Mouse (Mus musculus) MEL (cell line): ENCODE measurements around the gene Chdh. TPM values are rescaled to one million over a fixed set of nuclear protein-coding genes. Genes with fewer than 3 reads are reported as not detected.

ENCODE experiments used
- DNase-seq: peaks from one replicate; pipeline ENCODE4 v3.0.0; 2011; ENCODE audit warnings: low read depth, low spot score
- H3K27ac ChIP-seq: 2 replicates; pipeline ENCODE4 v1.5.1; 2012; ENCODE audit warnings: low read depth, mild to moderate bottlenecking, control low read depth, low read length, moderate library complexity; ENCODE audit not compliant: control insufficient read depth
- H3K27me3 ChIP-seq, 2 experiments: fragments of 150-350 bp in 1 of 2; sonication (generic) in 1 of 2; 2 replicates each; pipeline ENCODE4 v1.6.1; 2012; ENCODE audit warnings: low read length in 2 of 2, mild to moderate bottlenecking in 2 of 2, improper control_type of control experiment in 1 of 2, moderate library complexity in 1 of 2; ENCODE audit not compliant: insufficient read depth in 2 of 2, control insufficient read depth in 1 of 2
- H3K36me3 ChIP-seq, 2 experiments: 2 replicates each; pipeline ENCODE4 v1.6.1; 2012 to 2014; ENCODE audit warnings: low read length in 2 of 2, improper control_type of control experiment in 1 of 2, inconsistent platforms in 1 of 2, mild to moderate bottlenecking in 1 of 2; ENCODE audit not compliant: insufficient read depth in 2 of 2, control insufficient read depth in 1 of 2
- H3K4me1 ChIP-seq, 2 experiments: fragments of 150-350 bp in 1 of 2; sonication (generic) in 1 of 2; 2 replicates each; pipeline ENCODE4 v1.6.1; 2012; ENCODE audit warnings: low read length in 2 of 2, improper control_type of control experiment in 1 of 2, mild to moderate bottlenecking in 1 of 2; ENCODE audit not compliant: insufficient read depth in 2 of 2, control insufficient read depth in 1 of 2
- H3K4me3 ChIP-seq, 2 experiments: fragments of 150-350 bp in 1 of 2; sonication (generic) in 1 of 2; 2 replicates each; pipeline ENCODE4 v1.5.1; 2012; ENCODE audit warnings: low read depth in 2 of 2, low read length in 2 of 2, mild to moderate bottlenecking in 2 of 2, moderate library complexity in 2 of 2, control low read depth in 1 of 2, improper control_type of control experiment in 1 of 2; ENCODE audit not compliant: control insufficient read depth in 1 of 2, insufficient read depth in 1 of 2
- H3K79me2 ChIP-seq: 2 replicates; pipeline ENCODE4 v1.6.1; 2012; ENCODE audit warnings: mild to moderate bottlenecking, low read length, moderate library complexity; ENCODE audit not compliant: control insufficient read depth, poor library complexity, insufficient read depth
- H3K9ac ChIP-seq: 2 replicates; pipeline ENCODE4 v1.6.1; 2012; ENCODE audit warnings: low read depth, mild to moderate bottlenecking, control low read depth, low read length, moderate library complexity; ENCODE audit not compliant: control insufficient read depth, poor library complexity, severe bottlenecking
- H3K9me3 ChIP-seq: fragments of 150-350 bp; sonication (generic); replicated peaks from 2 replicates; pipeline ENCODE4 v1.6.1; 2012; ENCODE audit warnings: mild to moderate bottlenecking, low read length, improper control_type of control experiment, moderate library complexity; ENCODE audit not compliant: insufficient read depth
- BHLHE40 ChIP-seq: IDR thresholded peaks from 2 replicates; pipeline ENCODE4 v1.6.1; 2012; ENCODE audit warnings: low read depth, mild to moderate bottlenecking, inconsistent platforms, low read length, improper control_type of control experiment, borderline replicate concordance
- CHD1 ChIP-seq: IDR thresholded peaks from 2 replicates; pipeline ENCODE4 v1.6.1; 2012; ENCODE audit warnings: low read depth, mild to moderate bottlenecking, inconsistent platforms, low read length, improper control_type of control experiment
- CHD2 ChIP-seq: IDR thresholded peaks from 2 replicates; pipeline ENCODE4 v1.6.1; 2011; ENCODE audit warnings: low read length, improper control_type of control experiment
- CTCF ChIP-seq, 3 experiments: IDR thresholded peaks in 2 of 3; conservative IDR thresholded peaks in 1 of 3; 2 replicates each; pipeline ENCODE4 v1.5.1; 2011 to 2012; ENCODE audit warnings: low read length in 3 of 3, low read depth in 2 of 3, mild to moderate bottlenecking in 2 of 3, improper control_type of control experiment in 1 of 3, inconsistent platforms in 1 of 3, mixed read lengths in 1 of 3, moderate library complexity in 1 of 3; ENCODE audit not compliant: control insufficient read depth in 1 of 3, insufficient read depth in 1 of 3, poor library complexity in 1 of 3, severe bottlenecking in 1 of 3
- E2F4 ChIP-seq: IDR thresholded peaks from 2 replicates; pipeline ENCODE4 v1.6.1; 2011; ENCODE audit warnings: low read depth, low read length, improper control_type of control experiment, borderline replicate concordance
- ELF1 ChIP-seq: IDR thresholded peaks from 2 replicates; pipeline ENCODE4 v1.6.1; 2014; ENCODE audit warnings: low read depth, mild to moderate bottlenecking, inconsistent platforms, low read length, improper control_type of control experiment, moderate library complexity
- EP300 ChIP-seq, 2 experiments: IDR thresholded peaks; 2 replicates each; pipeline ENCODE4 v1.6.1; 2011; ENCODE audit warnings: improper control_type of control experiment in 2 of 2, low read length in 2 of 2, low read depth in 1 of 2, mild to moderate bottlenecking in 1 of 2
- ETS1 ChIP-seq: IDR thresholded peaks from 2 replicates; pipeline ENCODE4 v1.6.1; 2012; ENCODE audit warnings: low read depth, mild to moderate bottlenecking, inconsistent platforms, low read length, improper control_type of control experiment, moderate library complexity
- GABPA ChIP-seq: IDR thresholded peaks from 2 replicates; pipeline ENCODE4 v1.6.1; 2012; ENCODE audit warnings: low read depth, mild to moderate bottlenecking, inconsistent platforms, low read length, improper control_type of control experiment, moderate library complexity
- GATA1 ChIP-seq: IDR thresholded peaks from 2 replicates; pipeline ENCODE4 v1.6.1; 2011; ENCODE audit warnings: low read depth, low read length, improper control_type of control experiment
- HCFC1 ChIP-seq: IDR thresholded peaks from 2 replicates; pipeline ENCODE4 v1.6.1; 2012; ENCODE audit warnings: low read depth, mild to moderate bottlenecking, inconsistent platforms, low read length, improper control_type of control experiment, moderate library complexity
- JUND ChIP-seq: IDR thresholded peaks from 2 replicates; pipeline ENCODE4 v1.6.1; 2011; ENCODE audit warnings: low read depth, mild to moderate bottlenecking, improper control_type of control experiment, low read length
- KAT2A ChIP-seq: conservative IDR thresholded peaks from 2 replicates; pipeline ENCODE4 v1.6.1; 2012; ENCODE audit warnings: low read depth, low read length, improper control_type of control experiment, inconsistent platforms
- MAFK ChIP-seq: IDR thresholded peaks from 2 replicates; pipeline ENCODE4 v1.6.1; 2011; ENCODE audit warnings: low read depth, mild to moderate bottlenecking, low read length, improper control_type of control experiment, borderline replicate concordance
- MAX ChIP-seq: IDR thresholded peaks from 2 replicates; pipeline ENCODE4 v1.6.1; 2011; ENCODE audit warnings: low read length, improper control_type of control experiment
- MXI1 ChIP-seq: IDR thresholded peaks from 2 replicates; pipeline ENCODE4 v1.6.1; 2011; ENCODE audit warnings: mild to moderate bottlenecking, low read depth, low read length, improper control_type of control experiment
- MYB ChIP-seq: IDR thresholded peaks from 2 replicates; pipeline ENCODE4 v1.6.1; 2011; ENCODE audit warnings: mild to moderate bottlenecking, low read depth, low read length, improper control_type of control experiment
- MYC ChIP-seq: IDR thresholded peaks from 2 replicates; pipeline ENCODE4 v1.6.1; 2011; ENCODE audit warnings: low read depth, mild to moderate bottlenecking, low read length, improper control_type of control experiment, moderate library complexity
- NELFE ChIP-seq: IDR thresholded peaks from 2 replicates; pipeline ENCODE4 v1.6.1; 2011; ENCODE audit warnings: low read depth, low read length, improper control_type of control experiment
- NRF1 ChIP-seq: IDR thresholded peaks from 2 replicates; pipeline ENCODE4 v1.6.1; 2014; ENCODE audit warnings: low read depth, mild to moderate bottlenecking, inconsistent platforms, low read length, improper control_type of control experiment, moderate library complexity; ENCODE audit not compliant: poor library complexity, insufficient read depth, severe bottlenecking
- POLR2A ChIP-seq, 2 experiments: IDR thresholded peaks; 2 replicates each; pipeline ENCODE4 v1.6.1; 2011 to 2012; ENCODE audit warnings: low read length in 2 of 2, mild to moderate bottlenecking in 2 of 2, control low read depth in 1 of 2, improper control_type of control experiment in 1 of 2, low read depth in 1 of 2, moderate library complexity in 1 of 2; ENCODE audit not compliant: control insufficient read depth in 1 of 2, insufficient read depth in 1 of 2, poor library complexity in 1 of 2
- POLR2AphosphoS2 ChIP-seq: IDR thresholded peaks from 2 replicates; pipeline ENCODE4 v1.6.1; 2011; ENCODE audit warnings: low read length, improper control_type of control experiment
- RAD21 ChIP-seq: IDR thresholded peaks from 2 replicates; pipeline ENCODE4 v1.6.1; 2011; ENCODE audit warnings: mild to moderate bottlenecking, low read depth, low read length, improper control_type of control experiment
- RCOR1 ChIP-seq: IDR thresholded peaks from 2 replicates; pipeline ENCODE4 v1.6.1; 2012; ENCODE audit warnings: low read depth, mild to moderate bottlenecking, inconsistent platforms, low read length, improper control_type of control experiment
- SIN3A ChIP-seq: IDR thresholded peaks from 2 replicates; pipeline ENCODE4 v1.6.1; 2012; ENCODE audit warnings: low read length, improper control_type of control experiment, inconsistent platforms
- SMC3 ChIP-seq: IDR thresholded peaks from 2 replicates; pipeline ENCODE4 v1.6.1; 2011; ENCODE audit warnings: low read depth, low read length, improper control_type of control experiment
- TAL1 ChIP-seq: IDR thresholded peaks from 2 replicates; pipeline ENCODE4 v1.6.1; 2012; ENCODE audit warnings: mild to moderate bottlenecking, inconsistent platforms, low read length, moderate library complexity, mixed read lengths
- TBP ChIP-seq: IDR thresholded peaks from 2 replicates; pipeline ENCODE4 v1.8.0; 2011; ENCODE audit warnings: low read depth, low read length, improper control_type of control experiment
- TCF12 ChIP-seq: IDR thresholded peaks from 2 replicates; pipeline ENCODE4 v1.6.1; 2014; ENCODE audit warnings: low read depth, mild to moderate bottlenecking, inconsistent platforms, low read length, improper control_type of control experiment, moderate library complexity
- UBTF ChIP-seq: IDR thresholded peaks from 2 replicates; pipeline ENCODE4 v1.6.1; 2012; ENCODE audit warnings: low read depth, mild to moderate bottlenecking, inconsistent platforms, low read length, improper control_type of control experiment, moderate library complexity, borderline replicate concordance; ENCODE audit not compliant: insufficient read depth
- USF1 ChIP-seq: IDR thresholded peaks from 2 replicates; pipeline ENCODE4 v1.6.1; 2014; ENCODE audit warnings: low read depth, mild to moderate bottlenecking, inconsistent platforms, low read length, improper control_type of control experiment, moderate library complexity
- USF2 ChIP-seq, 2 experiments: IDR thresholded peaks; 2 replicates each; pipeline ENCODE4 v1.6.1; 2011 to 2012; ENCODE audit warnings: improper control_type of control experiment in 2 of 2, low read length in 2 of 2, borderline replicate concordance in 1 of 2, inconsistent platforms in 1 of 2, low read depth in 1 of 2, mild to moderate bottlenecking in 1 of 2; ENCODE audit not compliant: insufficient read depth in 1 of 2
- ZC3H11A ChIP-seq: IDR thresholded peaks from 2 replicates; pipeline ENCODE4 v1.6.1; 2012; ENCODE audit warnings: low read depth, mild to moderate bottlenecking, inconsistent platforms, low read length, improper control_type of control experiment
- ZKSCAN1 ChIP-seq: IDR thresholded peaks from 2 replicates; pipeline ENCODE4 v1.6.1; 2012; ENCODE audit warnings: low read depth, mild to moderate bottlenecking, inconsistent platforms, low read length, improper control_type of control experiment, moderate library complexity
- ZMIZ1 ChIP-seq: IDR thresholded peaks from 2 replicates; pipeline ENCODE4 v1.6.1; 2012; ENCODE audit warnings: low read depth, mild to moderate bottlenecking, inconsistent platforms, low read length, improper control_type of control experiment, moderate library complexity
- ZNF384 ChIP-seq: IDR thresholded peaks from 2 replicates; pipeline ENCODE4 v1.6.1; 2012; ENCODE audit warnings: low read depth, mild to moderate bottlenecking, inconsistent platforms, low read length, improper control_type of control experiment
- polyA plus RNA-seq, 2 experiments: library from polyadenylated mRNA; stranded (reverse) in 1 of 2; unstranded in 1 of 2; fragments of >175 nt in 1 of 2; fragments of >200 nt in 1 of 2; gene quantifications; 2 replicates each; pipeline versions ENCODE4 v1.2.1 to v1.2.4; 2012; ENCODE audit warnings: low replicate concordance in 2 of 2, low read depth in 1 of 2; ENCODE audit not compliant: insufficient read length in 2 of 2, insufficient read depth in 1 of 2, missing spikeins in 1 of 2
- total RNA-seq: library from RNA; depleted of rRNA; stranded (reverse); fragments of 300-350 nt; gene quantifications from 2 replicates; pipeline ENCODE4 v1.2.3, GENCODE M21; 2012

Gene Chdh
- total and polyA plus RNA-seq, 3 experiments, result not detected

DNA sequence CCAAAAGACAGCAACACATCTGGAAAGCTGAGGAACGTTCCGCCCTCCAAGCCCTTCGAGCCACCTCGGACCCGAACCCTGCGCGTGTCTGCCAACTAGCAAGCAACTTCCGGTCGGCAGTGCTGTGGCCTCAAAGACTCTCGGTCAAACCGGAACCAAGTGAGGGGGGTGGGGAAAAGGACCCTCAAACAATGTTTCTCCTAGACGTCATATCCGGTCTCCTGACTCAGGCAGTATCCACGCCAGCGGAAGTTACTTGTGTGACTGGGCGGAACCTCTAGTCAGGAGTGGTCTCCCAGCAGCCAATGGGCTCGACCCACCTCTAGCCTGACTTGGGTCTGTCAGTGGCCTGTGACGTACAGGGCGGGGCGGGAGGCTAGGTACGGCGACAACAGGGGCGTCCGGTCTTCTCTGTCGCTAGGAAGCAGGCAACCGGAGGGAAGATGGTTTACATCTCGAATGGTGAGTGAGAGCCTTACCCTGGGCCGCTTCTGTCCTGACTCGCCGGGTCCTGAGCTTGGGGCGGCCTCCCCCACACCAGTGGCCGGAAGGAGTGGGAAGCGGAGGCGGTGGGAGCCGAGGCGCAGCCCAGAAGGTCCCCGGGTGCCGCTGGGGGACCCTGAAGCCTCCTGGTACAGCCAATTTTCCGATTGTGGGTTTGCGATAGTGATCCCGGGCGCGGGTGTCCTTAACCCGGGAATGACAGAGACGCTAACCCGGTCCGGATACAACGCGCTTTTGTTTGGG, 40.6 kb upstream of the Chdh start, which contains the start of gene Selenok:
Selenok (plus strand) TSS at position 234 of the 747 bp plus-strand sequence.
- Histone ChIP-seq H3K4me1 (peaks cover 7 to 31% of the 10 kb centered on the region in 2 experiments), H3K27ac (peak within 1 kb of the TSS; percentile 70), H3K9ac (peak within 1 kb of the TSS; percentile 84), H3K27me3 (no peaks in the 10 kb centered on the region), H3K36me3 (peaks cover 3 to 13% of the 10 kb centered on the region in 2 experiments), H3K79me2 (peaks cover 13% of the 10 kb centered on the region), H3K9me3 (no peaks in the 10 kb centered on the region), H3K4me3 (peak within 1 kb of the TSS; percentile 86 to 97)
- DNase-seq, result peak; percentile 98
- TF ChIP-seq MAFK, result no peak
- TF ChIP-seq JUND, result no peak
- no peak for TF ChIP-seq SMC3
- no peak for TF ChIP-seq ZKSCAN1
- no peak for TF ChIP-seq GABPA
- TF ChIP-seq E2F4, result 0 out of 2 replicates have a peak, but pooled peaks have one; percentile 27
- peak; percentile 89 for TF ChIP-seq USF1
- TF ChIP-seq HCFC1, result peak; percentile 90
- TF ChIP-seq USF2 (IDR thresholded peaks at IDR 0.05; ENCODE audit: borderline replicate concordance in 1 of 2, insufficient read depth in 1 of 2, low read depth in 1 of 2, low read length in 2 of 2), result no peak
- no peak for TF ChIP-seq CTCF (IDR thresholded peaks at IDR 0.05 in 2 of 3, conservative IDR thresholded peaks at IDR 0.05 in 1 of 3; ENCODE audit: control insufficient read depth in 1 of 3, insufficient read depth in 1 of 3, low read depth in 2 of 3, low read length in 3 of 3, poor library complexity in 1 of 3, severe bottlenecking in 1 of 3)
- TF ChIP-seq POLR2A (IDR thresholded peaks at IDR 0.05; ENCODE audit: control insufficient read depth in 1 of 2, insufficient read depth in 1 of 2, low read depth in 1 of 2, low read length in 2 of 2, poor library complexity in 1 of 2), result peak; percentile 64 to 86; a peak in 3 of 4 replicates
- TF ChIP-seq CHD1, result no peak
- TF ChIP-seq ZMIZ1, result peak; percentile 66; the same call in 1 of the 2 replicates
- peak; percentile 60 for TF ChIP-seq SIN3A
- TF ChIP-seq KAT2A, result no peak; the same call in 1 of the 2 replicates
- no peak for TF ChIP-seq UBTF
- TF ChIP-seq TBP, result peak; percentile 80
- TF ChIP-seq MYB, result no peak
- TF ChIP-seq NELFE, result peak; percentile 87
- TF ChIP-seq MYC, result peak; percentile 60
- peak; percentile 87 for TF ChIP-seq ELF1
- no peak for TF ChIP-seq RCOR1
- peak; percentile 87 for TF ChIP-seq POLR2AphosphoS2
- TF ChIP-seq TAL1, result no peak
- TF ChIP-seq CHD2, result 0 out of 2 replicates have a peak, but pooled peaks have one; percentile 25
- no peak for TF ChIP-seq ZC3H11A
- TF ChIP-seq MXI1, result peak; percentile 66; the same call in 1 of the 2 replicates
- TF ChIP-seq NRF1, result peak; percentile 25; the same call in 1 of the 2 replicates
- peak in 1 of 2 experiments; percentile 42; a peak in 1 of 4 replicates for TF ChIP-seq EP300 (IDR thresholded peaks at IDR 0.05; ENCODE audit: low read depth in 1 of 2, low read length in 2 of 2)
- TF ChIP-seq RAD21, result no peak
- peak; percentile 75; the same call in 1 of the 2 replicates for TF ChIP-seq ETS1
- TF ChIP-seq TCF12, result peak; percentile 60
- TF ChIP-seq MAX, result peak; percentile 89
- peak; percentile 49; the same call in 1 of the 2 replicates for TF ChIP-seq ZNF384
- no peak for TF ChIP-seq GATA1
- peak; percentile 63 for TF ChIP-seq BHLHE40
